Mouse (Mus musculus) midbrain, embryonic 14.5 days (tissue): Measurements from ENCODE around the gene Hs3st1. TPM values are rescaled to one million over a fixed set of nuclear protein-coding genes. Genes with fewer than 3 reads are reported as not detected.
"Not testable (repeated sequence)": the region's sequence is repeated elsewhere in the genome, so short reads cannot be mapped to it uniquely, and the experiment has no call there.

ENCODE experiments used
- ATAC-seq: fragments of 200-750 bp; cut with Nextera tagmentation; 2 replicates; pipeline ENCODE4 v1.8.0; 2017; ENCODE audit warnings: moderate number of reproducible peaks, moderate library complexity; ENCODE audit not compliant: low FRiP score, low TSS enrichment
- DNase-seq: peaks from one replicate; pipeline ENCODE4 v3.0.0-alpha.2; 2015
- H3K27ac ChIP-seq: fragments of 300-500 bp; sonication (generic); replicated peaks from 2 replicates; pipeline ENCODE4 v1.5.1; 2014; ENCODE audit warnings: mild to moderate bottlenecking, low read depth, low read length, moderate library complexity
- H3K27me3 ChIP-seq: fragments of 300-500 bp; sonication (generic); 2 replicates; pipeline ENCODE4 v1.6.1; 2014; ENCODE audit warnings: low read length, control low read depth, mixed read lengths; ENCODE audit not compliant: control insufficient read depth, insufficient read depth
- H3K36me3 ChIP-seq: fragments of 300-500 bp; sonication (generic); 2 replicates; pipeline ENCODE4 v1.6.1; 2014; ENCODE audit warnings: low read length, control low read depth; ENCODE audit not compliant: control insufficient read depth, insufficient read depth
- H3K4me1 ChIP-seq: fragments of 300-500 bp; sonication (generic); 2 replicates; pipeline ENCODE4 v1.6.1; 2014; ENCODE audit warnings: mild to moderate bottlenecking, antibody characterized with exemption, low read length, control low read depth; ENCODE audit not compliant: control insufficient read depth, insufficient read depth
- H3K4me2 ChIP-seq: fragments of 300-500 bp; sonication (generic); 2 replicates; pipeline ENCODE4 v1.6.1; 2014; ENCODE audit warnings: mild to moderate bottlenecking, low read length, moderate library complexity
- H3K4me3 ChIP-seq: fragments of 300-500 bp; sonication (generic); replicated peaks from 2 replicates; pipeline ENCODE4 v1.5.1; 2014; ENCODE audit warnings: low read depth, low read length
- H3K9ac ChIP-seq: fragments of 300-500 bp; sonication (generic); replicated peaks from 2 replicates; pipeline ENCODE4 v1.6.1; 2014; ENCODE audit warnings: mild to moderate bottlenecking, low read length, moderate library complexity
- H3K9me3 ChIP-seq: fragments of 300-500 bp; sonication (generic); 2 replicates; pipeline ENCODE4 v1.6.1; 2016; ENCODE audit warnings: low read length, control low read depth, mixed read lengths; ENCODE audit not compliant: control insufficient read depth
- WGBS: fragments of 180-500 bp; shearing (Covaris S2); extraction: QIAGEN DNeasy Blood & Tissue Kit; methylation state at CpG from one replicate; pipeline ENCODE4 v1.1.7; 2014; 5-methylcytosine and 5-hydroxymethylcytosine counted together
- polyA plus RNA-seq: library from polyadenylated mRNA; unstranded; fragments of >200 nt; fragmentation: Nextera tagmentation; extraction: Ambion mirVana; gene quantifications from 2 replicates; pipeline ENCODE4 v1.2.1, GENCODE M21; 2014

The Hs3st1 gene
- polyA plus RNA-seq, result 25.4 and 30.8 TPM in 2 replicates

DNA sequence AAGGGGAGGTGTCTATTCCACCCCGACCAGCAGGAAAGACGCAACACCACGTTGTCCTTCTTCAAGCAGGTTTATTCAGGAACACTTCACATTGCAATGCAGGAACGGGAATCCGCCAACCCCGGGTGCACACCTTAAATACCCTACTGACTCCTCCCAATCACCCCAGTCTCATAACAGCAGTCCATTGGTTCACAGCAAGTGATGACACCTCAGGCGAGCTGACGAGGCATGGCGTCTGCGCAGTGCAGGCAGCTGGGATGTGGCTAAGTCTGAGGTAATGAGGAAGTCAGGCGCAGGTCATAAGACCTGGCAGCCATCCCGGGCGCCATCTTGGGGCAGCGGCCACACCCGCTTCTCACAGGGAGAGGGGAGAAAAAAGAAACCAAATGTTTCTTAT, at the start of gene Hs3st1:
Gene Hs3st1, minus strand, starts transcription at position 101 of the 400 bp plus-strand sequence.
- not testable (repeated sequence) for H3K4me3 ChIP-seq, H3K4me2 ChIP-seq, ATAC-seq, H3K36me3 ChIP-seq, H3K27me3 ChIP-seq, H3K9me3 ChIP-seq, H3K27ac ChIP-seq, H3K4me1 ChIP-seq, H3K9ac ChIP-seq, DNase-seq
- 94% methylated on average over 15 of the region's 15 CpGs for WGBS

DNA sequence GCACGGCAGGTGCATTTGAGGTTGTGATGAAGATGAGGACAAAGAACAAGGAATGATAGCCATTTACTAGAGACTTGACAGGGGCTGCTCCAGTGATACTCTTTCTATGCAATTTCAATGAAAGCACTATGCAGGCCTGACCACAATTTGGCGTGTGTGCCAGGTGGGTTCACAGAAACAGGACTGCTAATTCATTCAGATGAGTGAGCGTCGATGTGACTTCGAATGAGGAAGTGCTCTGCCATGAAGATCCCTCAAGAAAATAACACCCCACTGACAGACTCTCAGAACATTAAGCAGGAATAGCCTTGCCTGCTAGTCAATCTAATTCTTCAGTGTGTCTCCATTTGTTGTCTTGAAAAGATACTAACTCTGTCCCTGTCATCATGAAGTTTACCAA, 49.4 kb upstream of the Hs3st1 start:
- Histone ChIP-seq H3K9me3 (no peaks in the 10 kb centered on the region), H3K4me2 (no peak overlapping the region), H3K9ac (no peak overlapping the region), H3K27me3 (no peaks in the 10 kb centered on the region), H3K4me1 (no peaks in the 10 kb centered on the region), H3K27ac (no peak overlapping the region), H3K4me3 (no peak overlapping the region), H3K36me3 (no peaks in the 10 kb centered on the region)
- DNase-seq (no peak), ATAC-seq (no peak)
- WGBS, result 88% methylated on average over 5 of the region's 5 CpGs

DNA sequence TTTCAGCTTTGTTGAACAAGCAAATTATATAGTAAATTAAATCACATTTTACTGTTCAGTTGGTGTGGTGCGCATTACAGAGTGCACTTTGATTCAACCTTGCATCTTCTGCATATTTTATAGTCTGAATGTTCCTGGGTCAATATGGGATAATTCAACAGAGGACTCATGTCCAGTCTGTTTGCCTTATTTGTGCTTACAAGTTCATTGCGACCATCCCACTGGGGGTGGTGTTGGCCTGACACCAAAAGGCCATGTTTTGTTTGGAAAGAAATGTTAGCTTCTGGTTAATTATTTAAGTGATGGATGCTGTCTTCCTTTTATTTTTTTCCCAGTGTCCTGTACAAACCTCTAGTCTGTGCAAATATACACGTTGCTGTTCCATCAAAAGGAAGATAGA, 48.7 kb upstream of the Hs3st1 start:
- Histone ChIP-seq H3K9me3 (no peaks in the 10 kb centered on the region), H3K4me3 (no peak overlapping the region), H3K36me3 (no peaks in the 10 kb centered on the region), H3K27me3 (no peaks in the 10 kb centered on the region), H3K9ac (no peak overlapping the region), H3K27ac (no peak overlapping the region), H3K4me1 (no peaks in the 10 kb centered on the region), H3K4me2 (no peak overlapping the region)
- no peak for DNase-seq
- no peak for ATAC-seq
- 77% methylated on average over 3 of the region's 3 CpGs for WGBS

DNA sequence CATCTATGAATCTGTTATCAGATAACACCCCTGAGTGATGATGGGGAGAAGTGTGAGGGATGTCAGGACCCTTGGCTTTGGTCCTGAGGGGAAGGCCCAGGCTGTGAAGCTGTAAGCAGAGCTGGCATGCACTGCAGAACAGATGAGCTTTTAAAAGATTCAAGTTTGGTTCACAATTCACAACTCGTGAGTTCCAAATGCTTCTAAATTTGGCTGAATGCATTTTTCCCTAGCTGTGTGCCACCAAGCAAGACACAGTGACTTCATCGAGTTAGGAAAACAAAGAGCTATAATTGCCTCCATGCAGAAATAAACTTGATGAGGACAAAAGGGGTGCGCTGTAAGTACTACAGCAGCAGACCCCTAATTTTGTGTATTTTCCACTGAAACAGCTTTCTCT, 48.2 kb upstream of the Hs3st1 start:
- no peaks in the 10 kb centered on the region for H3K4me1 ChIP-seq
- H3K27me3 ChIP-seq, result no peaks in the 10 kb centered on the region
- no peak overlapping the region for H3K9ac ChIP-seq
- H3K4me2 ChIP-seq, result no peak overlapping the region
- no peaks in the 10 kb centered on the region for H3K9me3 ChIP-seq
- H3K4me3 ChIP-seq, result no peak overlapping the region
- 83% methylated on average over 3 of the region's 3 CpGs for WGBS
- DNase-seq (no peak), ATAC-seq (no peak)
- H3K36me3 ChIP-seq, result no peaks in the 10 kb centered on the region
- no peak overlapping the region for H3K27ac ChIP-seq

DNA sequence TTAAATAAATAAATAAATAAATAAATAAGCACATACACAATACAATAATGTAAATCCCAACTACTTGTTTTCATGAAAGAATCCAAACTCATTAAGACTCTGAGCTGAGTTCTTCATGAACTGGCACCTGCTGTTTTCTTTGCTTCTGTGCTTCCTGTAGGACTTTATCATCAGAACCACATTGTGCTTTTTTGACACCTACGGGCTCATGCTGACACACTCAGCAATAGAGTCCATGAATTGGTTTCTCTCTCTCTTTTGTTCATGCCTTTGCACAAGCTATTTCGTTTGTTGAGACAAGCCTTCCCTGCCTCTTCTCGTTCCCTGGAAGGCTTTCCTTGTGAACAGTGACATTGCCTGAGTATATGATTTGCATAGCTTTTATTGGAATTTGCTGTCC, 46.8 kb upstream of the Hs3st1 start:
- Histone ChIP-seq H3K36me3 (no peaks in the 10 kb centered on the region), H3K4me1 (no peaks in the 10 kb centered on the region), H3K4me3 (no peak overlapping the region), H3K27me3 (no peaks in the 10 kb centered on the region), H3K4me2 (no peak overlapping the region), H3K9me3 (no peaks in the 10 kb centered on the region), H3K9ac (no peak overlapping the region), H3K27ac (no peak overlapping the region)
- no peak for DNase-seq
- WGBS, result 53% methylated on average over 3 of the region's 3 CpGs
- ATAC-seq, result no peak

DNA sequence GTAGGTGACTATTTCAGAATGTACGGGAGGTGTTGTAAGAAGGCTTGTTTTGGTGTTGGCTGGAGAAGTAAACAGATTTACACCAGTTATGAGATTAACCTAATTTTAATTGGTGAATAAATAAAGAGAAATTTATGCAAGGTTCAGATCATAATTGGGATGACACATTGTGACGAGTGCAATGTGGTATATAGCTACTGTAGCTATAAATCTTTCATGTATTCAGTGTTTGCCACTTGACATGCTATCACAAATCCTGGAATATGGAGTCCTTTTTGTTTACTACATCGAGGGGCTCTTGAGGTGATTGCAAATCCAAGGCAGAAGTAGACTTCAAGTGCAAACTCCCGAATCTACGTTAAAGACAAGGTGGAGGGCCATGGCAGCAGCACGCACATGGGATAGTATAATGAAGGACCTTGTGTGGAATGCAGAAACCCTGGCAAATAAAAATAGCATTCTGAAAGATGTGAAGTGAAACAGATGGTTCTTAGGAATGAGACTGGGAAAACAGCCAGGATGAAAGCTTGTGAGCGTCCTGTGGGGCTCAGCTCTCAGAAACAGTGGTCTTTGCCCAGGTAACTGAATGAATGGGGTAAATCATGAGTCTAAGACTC, 21.9 kb upstream of the Hs3st1 start:
- Histone ChIP-seq H3K36me3 (no peaks in the 10 kb centered on the region), H3K27ac (no peak overlapping the region), H3K4me1 (no peaks in the 10 kb centered on the region), H3K9me3 (no peaks in the 10 kb centered on the region), H3K4me3 (no peak overlapping the region), H3K27me3 (no peaks in the 10 kb centered on the region), H3K9ac (no peak overlapping the region), H3K4me2 (no peak overlapping the region)
- DNase-seq (peak; percentile 18), ATAC-seq (no peak; the same call in 1 of the 2 replicates)
- WGBS, result 88% methylated on average over 7 of the region's 7 CpGs

DNA sequence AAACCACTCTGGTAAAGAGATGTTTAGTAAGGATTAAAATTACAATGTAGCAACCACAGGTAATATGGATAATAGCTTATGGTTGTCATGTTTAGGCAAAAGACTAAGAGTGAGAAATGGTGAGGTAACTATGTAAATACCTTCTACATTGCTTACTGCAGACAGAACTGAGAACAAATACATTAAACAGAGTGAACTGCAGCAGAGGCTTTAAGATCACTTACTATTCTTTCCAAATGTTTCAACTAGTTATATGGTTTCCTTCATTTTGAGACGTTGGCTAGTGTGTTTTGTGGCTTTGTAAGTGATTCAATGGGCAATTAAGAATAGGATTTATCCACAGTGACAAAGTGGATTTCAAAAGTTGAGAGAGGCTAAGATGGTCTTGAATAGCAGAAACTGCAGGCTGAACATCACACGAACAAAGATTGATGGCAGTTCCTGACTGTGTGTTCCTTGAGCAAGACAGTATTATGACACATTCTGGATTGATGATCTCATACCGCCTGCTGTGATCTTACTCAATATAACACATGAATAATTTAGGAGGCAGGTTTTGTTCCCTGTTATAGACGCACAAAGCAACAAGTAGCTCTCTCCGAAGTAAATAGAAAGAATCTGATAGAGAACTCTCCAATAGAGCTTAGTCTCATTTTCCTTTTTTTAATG, 16.5 kb upstream of the Hs3st1 start:
- Histone ChIP-seq H3K27ac (no peak overlapping the region), H3K4me2 (no peak overlapping the region), H3K4me1 (no peaks in the 10 kb centered on the region), H3K9me3 (no peaks in the 10 kb centered on the region), H3K27me3 (no peaks in the 10 kb centered on the region), H3K4me3 (no peak overlapping the region), H3K9ac (no peak overlapping the region), H3K36me3 (no peaks in the 10 kb centered on the region)
- DNase-seq (peak; percentile 51), ATAC-seq (peak; percentile 69; the same call in 1 of the 2 replicates)
- WGBS, result 14% methylated on average over 5 of the region's 5 CpGs

DNA sequence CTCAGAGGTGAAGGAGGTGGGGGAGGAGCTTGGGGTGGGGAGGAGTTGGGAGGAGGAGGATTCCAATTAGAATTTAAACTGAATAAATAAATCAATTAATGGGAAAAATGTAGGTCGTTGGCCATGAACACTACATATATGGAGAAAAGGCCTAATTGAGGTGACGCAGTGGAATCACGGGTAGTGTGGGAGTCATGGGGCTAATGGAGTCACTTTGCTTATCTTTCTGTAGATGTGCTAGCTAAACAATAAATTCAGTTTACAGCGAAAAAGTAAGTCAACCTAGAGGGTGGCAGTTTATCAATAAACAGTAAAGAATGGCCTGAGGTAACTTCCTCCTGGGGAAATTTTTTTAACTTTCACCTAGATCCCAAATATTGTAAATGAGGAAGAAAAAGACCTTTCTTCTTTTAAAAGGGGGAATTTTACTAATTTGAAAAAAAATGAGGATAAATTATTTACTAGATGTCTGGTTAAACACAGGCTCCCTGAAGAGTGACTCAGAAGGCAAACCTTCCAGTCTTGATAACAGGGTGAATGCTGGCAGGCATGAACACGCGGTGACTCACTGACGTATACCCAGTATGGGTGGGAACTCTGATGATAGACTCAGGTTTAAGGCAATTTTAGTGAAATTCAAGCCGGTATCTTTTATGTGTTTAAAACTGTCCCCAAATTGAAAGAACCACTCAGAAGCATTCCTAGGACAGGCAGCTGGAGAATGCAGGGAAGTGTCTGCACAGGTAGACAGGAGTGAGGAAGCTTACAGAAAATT, 6.6 kb upstream of the Hs3st1 start:
- ATAC-seq, result no peak
- 92% methylated on average over 8 of the region's 8 CpGs for WGBS
- Histone ChIP-seq H3K36me3 (no peaks in the 10 kb centered on the region), H3K4me1 (no peaks in the 10 kb centered on the region), H3K27me3 (no peaks in the 10 kb centered on the region), H3K9ac (no peak overlapping the region), H3K4me3 (no peak overlapping the region), H3K4me2 (no peak overlapping the region), H3K27ac (no peak overlapping the region), H3K9me3 (no peaks in the 10 kb centered on the region)
- DNase-seq, result no peak
